Mouse (Mus musculus) liver, embryonic 14.5 days (tissue): Measurements from ENCODE around the gene Ak5. TPM values are rescaled to one million over a fixed set of nuclear protein-coding genes. Genes with fewer than 3 reads are reported as not detected.

Experiments used
- ATAC-seq: fragments of 200-750 bp; cut with Nextera tagmentation; 2 replicates; pipeline ENCODE4 v1.8.0; 2017; ENCODE audit warnings: moderate number of reproducible peaks, mild to moderate bottlenecking, moderate library complexity; ENCODE audit not compliant: insufficient read depth
- DNase-seq, 3 experiments: peaks; one replicate each; pipeline ENCODE4 v3.0.0-alpha.2; 2012 to 2013; ENCODE audit warnings: low read depth in 3 of 3, low spot score in 3 of 3
- H3K27ac ChIP-seq: fragments of 300-500 bp; sonication (generic); 2 replicates; pipeline ENCODE4 v1.5.1; 2014; ENCODE audit warnings: moderate library complexity, mild to moderate bottlenecking, control low read depth, inconsistent platforms
- H3K27me3 ChIP-seq: fragments of 300-500 bp; sonication (generic); 2 replicates; pipeline ENCODE4 v1.6.1; 2014; ENCODE audit warnings: mild to moderate bottlenecking, low read length, moderate library complexity; ENCODE audit not compliant: control insufficient read depth, insufficient read depth
- H3K36me3 ChIP-seq: fragments of 300-500 bp; sonication (generic); replicated peaks from 2 replicates; pipeline ENCODE4 v1.6.1; 2014; ENCODE audit warnings: low read depth; ENCODE audit not compliant: control insufficient read depth, insufficient read depth
- H3K4me1 ChIP-seq, 2 experiments: fragments of 200-500 bp in 1 of 2; fragments of 300-500 bp in 1 of 2; sonication (generic) in 1 of 2; replicated peaks; 2 replicates each; pipeline ENCODE4 v1.6.1; 2012 to 2014; ENCODE audit warnings: antibody characterized with exemption in 1 of 2, inconsistent platforms in 1 of 2, low read length in 1 of 2; ENCODE audit not compliant: control insufficient read depth in 2 of 2, insufficient read depth in 2 of 2
- H3K4me2 ChIP-seq: fragments of 300-500 bp; sonication (generic); 2 replicates; pipeline ENCODE4 v1.6.1; 2014; ENCODE audit warnings: low read depth, mild to moderate bottlenecking, control low read depth, moderate library complexity
- H3K4me3 ChIP-seq, 2 experiments: fragments of 200-500 bp in 1 of 2; fragments of 300-500 bp in 1 of 2; sonication (generic) in 1 of 2; 2 replicates each; pipeline ENCODE4 v1.5.1; 2012 to 2014; ENCODE audit warnings: low read depth in 2 of 2, low read length in 2 of 2, mild to moderate bottlenecking in 2 of 2, control low read depth in 1 of 2, inconsistent platforms in 1 of 2, moderate library complexity in 1 of 2; ENCODE audit not compliant: insufficient read depth in 1 of 2
- H3K9ac ChIP-seq: fragments of 300-500 bp; sonication (generic); replicated peaks from 2 replicates; pipeline ENCODE4 v1.6.1; 2014; ENCODE audit warnings: mild to moderate bottlenecking, control low read depth, moderate library complexity
- H3K9me3 ChIP-seq: fragments of 300-500 bp; sonication (generic); 2 replicates; pipeline ENCODE4 v1.6.1; 2016; ENCODE audit warnings: low read length, mixed read lengths; ENCODE audit not compliant: control insufficient read depth
- CTCF ChIP-seq: IDR thresholded peaks from 2 replicates; pipeline ENCODE4 v1.5.1; 2016; ENCODE audit warnings: antibody characterized with exemption, low read depth, control low read depth
- EP300 ChIP-seq: IDR thresholded peaks from 2 replicates; pipeline ENCODE4 v1.6.1; 2016; ENCODE audit warnings: antibody characterized with exemption, low read depth
- WGBS: fragments of 180-500 bp; shearing (Covaris S2); extraction: QIAGEN DNeasy Blood & Tissue Kit; methylation state at CpG from one replicate; pipeline ENCODE4 v1.1.7; 2014; ENCODE audit not compliant: insufficient replicate concordance; 5-methylcytosine and 5-hydroxymethylcytosine counted together
- polyA plus RNA-seq, 2 experiments: library from polyadenylated mRNA; depleted of rRNA in 1 of 2; stranded (reverse) in 1 of 2; unstranded in 1 of 2; fragments of >200 nt; fragmentation: Nextera tagmentation in 1 of 2; extraction: Ambion mirVana in 1 of 2; gene quantifications; 2 replicates each; pipeline versions ENCODE4 v1.2.1 to v1.2.3; 2012 to 2014

Ak5 gene
- polyA plus RNA-seq, 2 experiments: 0.08 to 0.18 TPM

DNA sequence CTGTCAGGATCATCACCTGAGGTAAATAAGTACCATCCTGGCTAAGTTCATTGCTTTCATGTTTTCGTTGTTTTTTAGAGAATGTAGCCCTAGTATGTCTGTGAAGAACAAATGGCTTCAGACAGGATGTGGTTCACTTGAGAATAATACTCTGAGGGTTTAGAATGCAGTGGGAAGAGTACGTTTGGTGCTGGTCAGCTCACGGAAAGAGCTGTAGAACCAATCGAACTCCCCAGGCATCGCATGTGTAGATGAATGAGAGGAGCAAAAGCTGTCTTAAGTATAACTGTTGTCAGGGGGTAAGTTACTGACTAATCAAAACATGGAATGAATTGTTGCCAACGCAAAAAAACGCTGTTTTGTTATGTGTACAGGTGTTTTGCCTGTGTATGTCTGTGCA is 235.5 kb downstream of the Ak5 start:
- H3K9ac ChIP-seq: no peak overlapping the region
- no peak for TF ChIP-seq EP300
- TF ChIP-seq CTCF: no peak
- H3K27ac ChIP-seq: no peak overlapping the region
- no peaks in the 10 kb centered on the region for H3K9me3 ChIP-seq
- H3K4me1 ChIP-seq: peaks cover 2% of the 10 kb centered on the region in 2 experiments; a peak in 2 of 4 replicates
- no peaks in the 10 kb centered on the region for H3K27me3 ChIP-seq
- DNase-seq: no peak
- ATAC-seq: no peak
- WGBS: 78% methylated on average over 7 of the region's 7 CpGs
- no peak overlapping the region for H3K4me2 ChIP-seq
- no peak overlapping the region for H3K4me3 ChIP-seq
- H3K36me3 ChIP-seq: peaks cover 5% of the 10 kb centered on the region

DNA sequence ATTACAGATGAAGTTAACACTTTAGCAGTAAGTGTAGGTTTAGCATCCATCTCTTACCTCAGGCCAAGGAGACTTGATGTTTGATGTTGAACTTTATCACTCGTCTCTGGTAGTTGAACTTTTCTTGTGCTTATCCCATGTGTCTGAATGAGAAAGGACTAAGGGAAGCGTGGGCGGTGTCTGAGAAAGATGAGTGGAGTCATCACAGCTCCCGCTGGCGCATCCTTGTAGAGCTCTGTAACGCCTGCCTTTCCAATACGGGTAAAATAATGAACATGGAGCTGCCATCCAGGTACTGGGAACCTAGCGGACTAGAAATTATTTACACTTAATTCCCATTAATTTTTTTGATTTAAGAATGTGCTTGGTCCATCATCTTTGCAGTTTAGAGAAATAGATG is 239.2 kb downstream of the Ak5 start:
- no peaks in the 10 kb centered on the region for H3K9me3 ChIP-seq
- no peaks in the 10 kb centered on the region for H3K4me1 ChIP-seq
- 81% methylated on average over 8 of the region's 8 CpGs for WGBS
- peaks cover 11% of the 10 kb centered on the region for H3K36me3 ChIP-seq
- no peak overlapping the region for H3K4me3 ChIP-seq
- TF ChIP-seq EP300: no peak
- no peak for TF ChIP-seq CTCF
- H3K9ac ChIP-seq: no peak overlapping the region
- H3K4me2 ChIP-seq: no peak overlapping the region
- no peak for ATAC-seq
- H3K27me3 ChIP-seq: no peaks in the 10 kb centered on the region
- no peak for DNase-seq
- H3K27ac ChIP-seq: no peak overlapping the region

Other genes starting within 250 kb of the Ak5 start
- 7.0 and 7.9 TPM in 2 replicates for gene Pigk, start 45.7 kb upstream of the Ak5 start, polyA plus RNA-seq (2012; rRNA removed)
- gene Pigk, start 45.7 kb upstream of the Ak5 start, polyA plus RNA-seq (2014; fragmentation: Nextera tagmentation; extraction: Ambion mirVana): 22.2 and 23.3 TPM in 2 replicates